Mouse (Mus musculus): ENCODE data around the gene Jag1. TPM values are rescaled to one million over a fixed set of nuclear protein-coding genes. Genes with fewer than 3 reads are reported as not detected.

The Jag1 gene
- total RNA-seq (2012; rRNA removed) (not detected in 2 replicates), total RNA-seq (2014; rRNA removed) (not detected in 2 replicates), polyA plus RNA-seq (2012; ENCODE audit: insufficient read length, low read depth) (not detected in 2 replicates)

DNA sequence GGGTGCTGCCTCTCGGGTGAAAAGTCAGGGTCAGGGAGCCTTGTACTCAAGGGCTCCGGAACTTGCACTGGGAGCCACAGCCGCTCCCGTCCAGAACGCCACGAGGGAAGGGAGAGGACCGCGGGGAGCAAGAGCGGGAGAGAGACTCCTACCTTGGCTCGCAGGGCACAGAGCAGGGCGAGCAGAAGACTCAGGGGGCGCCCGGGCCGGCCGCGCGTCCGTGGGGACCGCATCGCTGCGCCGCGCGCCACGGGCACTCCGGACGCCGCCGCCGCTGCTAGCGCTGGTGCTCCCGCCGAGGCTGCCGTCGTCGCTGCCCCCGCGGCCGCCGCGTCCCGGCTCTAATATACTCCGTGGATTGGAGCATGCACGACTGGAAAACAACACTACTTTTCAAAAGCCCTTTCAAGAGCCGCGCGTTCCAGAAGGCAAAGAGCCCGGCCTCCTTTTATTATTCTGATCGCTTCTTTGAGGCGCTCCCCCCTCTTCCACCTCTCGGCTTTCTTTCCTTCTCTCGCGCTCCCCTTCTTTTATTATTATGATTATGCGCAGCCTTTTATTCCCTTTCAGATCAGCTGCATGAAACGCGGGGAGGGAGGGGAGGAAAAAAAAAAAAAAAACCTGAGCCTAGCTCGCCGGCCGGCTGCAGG lies at the start of gene Jag1:
Gene Jag1 (minus strand): TSS at position 620 of the 650 bp plus-strand sequence.
- no peak for TF ChIP-seq RCOR1 (conservative IDR thresholded peaks at IDR 0.05; ENCODE audit: low read depth, low read length)
- TF ChIP-seq MYC (IDR thresholded peaks at IDR 0.05; ENCODE audit: low read depth, low read length): no peak
- TF ChIP-seq TCF12 (IDR thresholded peaks at IDR 0.05; ENCODE audit: low read depth, low read length): no peak
- TF ChIP-seq MAX (IDR thresholded peaks at IDR 0.05; ENCODE audit: low read length): no peak
- no peak for TF ChIP-seq GABPA (IDR thresholded peaks at IDR 0.05; ENCODE audit: insufficient replicate concordance, low read depth, low read length)
- TF ChIP-seq CHD2 (IDR thresholded peaks at IDR 0.05; ENCODE audit: low read length): no peak
- no peak for TF ChIP-seq USF2 (conservative IDR thresholded peaks at IDR 0.05; ENCODE audit: low read depth, low read length)
- TF ChIP-seq USF1 (IDR thresholded peaks at IDR 0.05; ENCODE audit: low read depth, low read length): no peak
- Histone ChIP-seq H3K27me3 (replicated peaks) (no peaks in the 10 kb centered on the region), H3K4me1 (ENCODE audit: control insufficient read depth in 1 of 2, insufficient read depth in 2 of 2) (no peaks in the 10 kb centered on the region), H3K9ac (ENCODE audit: insufficient read depth, low read depth) (no peak within 1 kb of the TSS), H3K4me3 (replicated peaks in 1 of 3; ENCODE audit: low read depth in 2 of 3, low read length in 2 of 3, poor library complexity in 1 of 3) (no peak within 1 kb of the TSS), H3K9me3 (replicated peaks; ENCODE audit: low read length) (peaks cover 36% of the 10 kb centered on the region), H3K79me2 (replicated peaks; ENCODE audit: control insufficient read depth, extremely low read depth, insufficient read depth, poor library complexity, severe bottlenecking) (no peaks in the 10 kb centered on the region), H3K4me2 (ENCODE audit: insufficient read depth, low read depth, poor library complexity, severe bottlenecking) (no peak within 1 kb of the TSS), H3K27ac (ENCODE audit: insufficient read depth, low read depth) (no peak within 1 kb of the TSS), H3K36me3 (replicated peaks in 1 of 2; ENCODE audit: control insufficient read depth in 1 of 2, insufficient read depth in 1 of 2, low read length in 1 of 2) (no peaks in the 10 kb centered on the region)
- no peak for DNase-seq (ENCODE audit: extremely low read depth)
- dilution Hi-C loops (cut with MboI; ENCODE audit: extremely low pct_ligation_motif_present, extremely low pct_unique_long_range_greater_than_20kb, low sequenced_read_pairs) (no loop called here), in situ Hi-C loops (cut with MboI; ENCODE audit: low pct_ligation_motif_present, low pct_unique_long_range_greater_than_20kb, low sequenced_read_pairs) (no loop called here)

DNA sequence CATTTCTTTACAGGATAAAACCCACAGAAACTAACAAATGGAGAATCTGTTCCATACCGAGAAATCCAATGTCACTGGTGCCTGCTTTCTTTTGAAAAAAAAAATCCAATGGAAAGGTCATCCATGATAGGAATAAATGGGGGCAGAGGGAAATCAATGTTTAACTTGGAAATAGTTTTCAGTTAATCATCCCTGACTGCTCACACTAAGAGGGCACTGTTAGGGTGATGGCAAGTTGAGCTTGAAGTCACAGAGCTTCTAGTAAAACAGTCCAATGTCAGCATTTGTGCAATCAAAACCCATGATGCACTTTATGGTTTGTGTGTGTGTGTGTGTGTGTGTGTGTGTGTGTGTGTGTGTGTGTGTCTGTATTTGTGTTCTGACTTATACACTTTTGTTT lies 39.6 kb upstream of the Jag1 start:
- Histone ChIP-seq H3K9ac (ENCODE audit: insufficient read depth, low read depth) (no peak overlapping the region), H3K4me2 (ENCODE audit: insufficient read depth, low read depth, poor library complexity, severe bottlenecking) (no peak overlapping the region), H3K27me3 (replicated peaks) (no peaks in the 10 kb centered on the region), H3K27ac (ENCODE audit: insufficient read depth, low read depth) (no peak overlapping the region), H3K9me3 (replicated peaks; ENCODE audit: low read length) (peaks cover 2% of the 10 kb centered on the region), H3K4me1 (ENCODE audit: control insufficient read depth in 1 of 2, insufficient read depth in 2 of 2) (no peaks in the 10 kb centered on the region), H3K36me3 (replicated peaks in 1 of 2; ENCODE audit: control insufficient read depth in 1 of 2, insufficient read depth in 1 of 2, low read length in 1 of 2) (no peaks in the 10 kb centered on the region), H3K79me2 (replicated peaks; ENCODE audit: control insufficient read depth, extremely low read depth, insufficient read depth, poor library complexity, severe bottlenecking) (no peaks in the 10 kb centered on the region), H3K4me3 (replicated peaks in 1 of 3; ENCODE audit: low read depth in 2 of 3, low read length in 2 of 3, poor library complexity in 1 of 3) (no peak overlapping the region)
- dilution Hi-C loops (cut with MboI; ENCODE audit: extremely low pct_ligation_motif_present, extremely low pct_unique_long_range_greater_than_20kb, low sequenced_read_pairs) (no loop called here), in situ Hi-C loops (cut with MboI; ENCODE audit: low pct_ligation_motif_present, low pct_unique_long_range_greater_than_20kb, low sequenced_read_pairs) (no loop called here)
- TF ChIP-seq UBTF (IDR thresholded peaks at IDR 0.05; ENCODE audit: low read depth, low read length): no peak
- TF ChIP-seq ZC3H11A (IDR thresholded peaks at IDR 0.05; ENCODE audit: low read depth, low read length): no peak
- no peak for DNase-seq (ENCODE audit: extremely low read depth)

DNA sequence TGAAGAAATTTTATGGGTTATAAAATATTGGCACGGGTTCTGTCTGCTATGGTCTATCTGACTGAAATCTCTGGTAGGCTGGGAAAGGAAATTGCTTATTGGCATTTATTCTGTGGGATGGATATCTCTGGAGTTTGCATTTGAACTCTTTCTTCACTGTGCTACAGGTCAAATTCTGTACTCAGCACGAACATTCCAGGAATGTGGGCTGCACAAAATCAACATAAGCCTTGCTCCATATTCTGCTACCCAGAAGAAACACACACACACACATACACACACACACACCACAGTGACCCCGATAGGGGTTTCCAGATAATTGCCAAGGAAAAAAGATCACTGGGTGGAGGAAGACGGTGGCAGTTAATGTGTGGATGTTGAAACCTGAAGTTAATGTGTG lies 37.4 kb upstream of the Jag1 start:
- Histone ChIP-seq H3K36me3 (replicated peaks in 1 of 2; ENCODE audit: control insufficient read depth in 1 of 2, insufficient read depth in 1 of 2, low read length in 1 of 2) (no peaks in the 10 kb centered on the region), H3K4me2 (ENCODE audit: insufficient read depth, low read depth, poor library complexity, severe bottlenecking) (no peak overlapping the region), H3K79me2 (replicated peaks; ENCODE audit: control insufficient read depth, extremely low read depth, insufficient read depth, poor library complexity, severe bottlenecking) (no peaks in the 10 kb centered on the region), H3K9me3 (replicated peaks; ENCODE audit: low read length) (no peaks in the 10 kb centered on the region), H3K4me3 (replicated peaks in 1 of 3; ENCODE audit: low read depth in 2 of 3, low read length in 2 of 3, poor library complexity in 1 of 3) (no peak overlapping the region), H3K27me3 (replicated peaks) (no peaks in the 10 kb centered on the region), H3K4me1 (ENCODE audit: control insufficient read depth in 1 of 2, insufficient read depth in 2 of 2) (no peaks in the 10 kb centered on the region), H3K9ac (ENCODE audit: insufficient read depth, low read depth) (no peak overlapping the region), H3K27ac (ENCODE audit: insufficient read depth, low read depth) (no peak overlapping the region)
- TF ChIP-seq POLR2A (IDR thresholded peaks at IDR 0.05; ENCODE audit: low read depth, low read length) (no peak), NELFE (IDR thresholded peaks at IDR 0.05; ENCODE audit: low read depth, low read length) (no peak), HCFC1 (IDR thresholded peaks at IDR 0.05; ENCODE audit: low read depth, low read length) (no peak), ZMIZ1 (IDR thresholded peaks at IDR 0.05; ENCODE audit: low read depth, low read length) (no peak), CHD1 (IDR thresholded peaks at IDR 0.05; ENCODE audit: low read depth, low read length) (no peak), MAZ (IDR thresholded peaks at IDR 0.05; ENCODE audit: low read depth, low read length) (no peak), ZNF384 (IDR thresholded peaks at IDR 0.05; ENCODE audit: low read depth, low read length) (no peak), JUN (IDR thresholded peaks at IDR 0.05; ENCODE audit: insufficient read depth, low read depth, low read length) (no peak), POLR2AphosphoS2 (IDR thresholded peaks at IDR 0.05; ENCODE audit: low read depth, low read length) (no peak), SIN3A (IDR thresholded peaks at IDR 0.05; ENCODE audit: low read length) (no peak)
- in situ Hi-C loops (cut with MboI; ENCODE audit: low pct_ligation_motif_present, low pct_unique_long_range_greater_than_20kb, low sequenced_read_pairs): no loop called here
- dilution Hi-C loops (cut with MboI; ENCODE audit: extremely low pct_ligation_motif_present, extremely low pct_unique_long_range_greater_than_20kb, low sequenced_read_pairs): no loop called here
- no peak for DNase-seq (ENCODE audit: extremely low read depth)

Data from CH12.LX (cell line).